Mouse (Mus musculus) liver, embryonic 14.5 days (tissue): ENCODE measurements around the gene Btbd18.

Source experiments
- CTCF ChIP-seq: IDR thresholded peaks from 2 replicates; pipeline ENCODE4 v1.5.1; 2016; ENCODE audit warnings: antibody characterized with exemption, low read depth, control low read depth
- EP300 ChIP-seq: IDR thresholded peaks from 2 replicates; pipeline ENCODE4 v1.6.1; 2016; ENCODE audit warnings: antibody characterized with exemption, low read depth

GRCm38 (mm10) chr2:84623428-84624119 is 35.3 kb upstream of the Btbd18 start:
- TF ChIP-seq CTCF (no peak), EP300 (no peak)
